Mouse (Mus musculus): ENCODE data around the gene Runx1. TPM values are rescaled to one million over a fixed set of nuclear protein-coding genes. Genes with fewer than 3 reads are reported as not detected.

Gene Runx1
- total and polyA plus RNA-seq, 2 experiments from 2014 or later = 1.3 to 2.2 TPM

GRCm38 (mm10) chr16:92724526-92724925 is 101.4 kb downstream of the Runx1 start:
- H3K27me3 ChIP-seq (ENCODE audit: insufficient read depth, low read length) = no peaks in the 10 kb centered on the region
- H3K4me3 ChIP-seq (ENCODE audit: low read length) = no peak overlapping the region
- TF ChIP-seq CTCF (IDR thresholded peaks at IDR 0.05; ENCODE audit: low read depth) = no peak
- no peak overlapping the region for H3K27ac ChIP-seq
- H3K4me2 ChIP-seq (ENCODE audit: low read depth, low read length) = no peak overlapping the region
- ATAC-seq (no peak), DNase-seq (ENCODE audit: low spot score) (no peak)
- H3K9ac ChIP-seq (replicated peaks; ENCODE audit: low read length) = no peak overlapping the region
- H3K36me3 ChIP-seq (ENCODE audit: insufficient read depth, low read length) = no peaks in the 10 kb centered on the region
- H3K9me3 ChIP-seq (ENCODE audit: low read length) = no peaks in the 10 kb centered on the region
- no peaks in the 10 kb centered on the region for H3K4me1 ChIP-seq (ENCODE audit: insufficient read depth, low read length)
- 89% methylated on average over 3 of the region's 3 CpGs for WGBS

- DNase-seq (ENCODE audit: low spot score) = peak; percentile 40
- 25% methylated on average over 10 of the region's 10 CpGs for WGBS
- TF ChIP-seq CTCF (IDR thresholded peaks at IDR 0.05; ENCODE audit: low read depth) = no peak
These were observed 105.3 kb downstream of the Runx1 start for GRCm38 (mm10) chr16:92720678-92721077.

GRCm38 (mm10) chr16:92719725-92720124 is 106.2 kb downstream of the Runx1 start:
- no peaks in the 10 kb centered on the region for H3K36me3 ChIP-seq (ENCODE audit: insufficient read depth, low read length)
- no peak overlapping the region for H3K27ac ChIP-seq
- no peak overlapping the region for H3K4me2 ChIP-seq (ENCODE audit: low read depth, low read length)
- no peaks in the 10 kb centered on the region for H3K27me3 ChIP-seq (ENCODE audit: insufficient read depth, low read length)
- ATAC-seq = no peak
- H3K4me3 ChIP-seq (ENCODE audit: low read length) = no peak overlapping the region
- WGBS = 85% methylated on average over 6 of the region's 6 CpGs
- H3K9ac ChIP-seq (replicated peaks; ENCODE audit: low read length) = no peak overlapping the region
- TF ChIP-seq CTCF (IDR thresholded peaks at IDR 0.05; ENCODE audit: low read depth) = no peak
- no peak for DNase-seq (ENCODE audit: low spot score)
- H3K9me3 ChIP-seq (ENCODE audit: low read length) = no peaks in the 10 kb centered on the region
- H3K4me1 ChIP-seq (ENCODE audit: insufficient read depth, low read length) = no peaks in the 10 kb centered on the region

More at GRCm38 (mm10) chr16:92720678-92721077, 105.3 kb downstream of the Runx1 start:
- Histone ChIP-seq H3K36me3 (ENCODE audit: insufficient read depth, low read length) (no peaks in the 10 kb centered on the region), H3K4me1 (ENCODE audit: insufficient read depth, low read length) (no peaks in the 10 kb centered on the region), H3K4me2 (ENCODE audit: low read depth, low read length) (no peak overlapping the region), H3K9me3 (ENCODE audit: low read length) (no peaks in the 10 kb centered on the region), H3K27ac (no peak overlapping the region), H3K9ac (replicated peaks; ENCODE audit: low read length) (no peak overlapping the region), H3K27me3 (ENCODE audit: insufficient read depth, low read length) (no peaks in the 10 kb centered on the region), H3K4me3 (ENCODE audit: low read length) (no peak overlapping the region)
- ATAC-seq = no peak

- TF ChIP-seq CTCF (IDR thresholded peaks at IDR 0.05; ENCODE audit: low read depth) = no peak
- H3K4me3 ChIP-seq (ENCODE audit: low read length) = no peak overlapping the region
- no peak overlapping the region for H3K27ac ChIP-seq
- H3K9ac ChIP-seq (replicated peaks; ENCODE audit: low read length) = no peak overlapping the region
- no peaks in the 10 kb centered on the region for H3K27me3 ChIP-seq (ENCODE audit: insufficient read depth, low read length)
- ATAC-seq (no peak), DNase-seq (ENCODE audit: low spot score) (no peak)
- no peaks in the 10 kb centered on the region for H3K4me1 ChIP-seq (ENCODE audit: insufficient read depth, low read length)
- no peaks in the 10 kb centered on the region for H3K36me3 ChIP-seq (ENCODE audit: insufficient read depth, low read length)
- no peak overlapping the region for H3K4me2 ChIP-seq (ENCODE audit: low read depth, low read length)
- WGBS = 42% methylated on average over 15 of the region's 15 CpGs
- no peaks in the 10 kb centered on the region for H3K9me3 ChIP-seq (ENCODE audit: low read length)
These were observed 110.1 kb downstream of the Runx1 start for GRCm38 (mm10) chr16:92715599-92716483.

GRCm38 (mm10) chr16:92710161-92710560 is 115.8 kb downstream of the Runx1 start:
- Histone ChIP-seq H3K27ac (no peak overlapping the region), H3K9me3 (ENCODE audit: low read length) (no peaks in the 10 kb centered on the region), H3K9ac (replicated peaks; ENCODE audit: low read length) (no peak overlapping the region), H3K4me3 (ENCODE audit: low read length) (no peak overlapping the region), H3K36me3 (ENCODE audit: insufficient read depth, low read length) (no peaks in the 10 kb centered on the region), H3K27me3 (ENCODE audit: insufficient read depth, low read length) (no peaks in the 10 kb centered on the region), H3K4me1 (ENCODE audit: insufficient read depth, low read length) (no peaks in the 10 kb centered on the region), H3K4me2 (ENCODE audit: low read depth, low read length) (no peak overlapping the region)
- no peak for DNase-seq (ENCODE audit: low spot score)
- no peak for TF ChIP-seq CTCF (IDR thresholded peaks at IDR 0.05; ENCODE audit: low read depth)
- no peak for ATAC-seq
- WGBS = 37% methylated on average over 1 of the region's 1 CpGs

- Histone ChIP-seq H3K4me1 (ENCODE audit: insufficient read depth, low read length) (no peaks in the 10 kb centered on the region), H3K4me3 (ENCODE audit: low read length) (no peak overlapping the region), H3K4me2 (ENCODE audit: low read depth, low read length) (no peak overlapping the region), H3K27ac (no peak overlapping the region), H3K27me3 (ENCODE audit: insufficient read depth, low read length) (no peaks in the 10 kb centered on the region), H3K36me3 (ENCODE audit: insufficient read depth, low read length) (no peaks in the 10 kb centered on the region), H3K9ac (replicated peaks; ENCODE audit: low read length) (no peak overlapping the region), H3K9me3 (ENCODE audit: low read length) (no peaks in the 10 kb centered on the region)
- ATAC-seq (no peak), DNase-seq (ENCODE audit: low spot score) (no peak)
- no peak for TF ChIP-seq CTCF (IDR thresholded peaks at IDR 0.05; ENCODE audit: low read depth)
- 72% methylated on average over 4 of the region's 4 CpGs for WGBS
These were observed 117.2 kb downstream of the Runx1 start for GRCm38 (mm10) chr16:92708718-92709117.

- H3K27me3 ChIP-seq (ENCODE audit: insufficient read depth, low read length) = no peaks in the 10 kb centered on the region
- DNase-seq (ENCODE audit: low spot score) = no peak
- no peak overlapping the region for H3K27ac ChIP-seq
- H3K4me2 ChIP-seq (ENCODE audit: low read depth, low read length) = no peak overlapping the region
- WGBS = 65% methylated on average over 4 of the region's 4 CpGs
- no peaks in the 10 kb centered on the region for H3K9me3 ChIP-seq (ENCODE audit: low read length)
- no peak for ATAC-seq
- H3K4me1 ChIP-seq (ENCODE audit: insufficient read depth, low read length) = no peaks in the 10 kb centered on the region
- no peaks in the 10 kb centered on the region for H3K36me3 ChIP-seq (ENCODE audit: insufficient read depth, low read length)
- H3K9ac ChIP-seq (replicated peaks; ENCODE audit: low read length) = no peak overlapping the region
- no peak for TF ChIP-seq CTCF (IDR thresholded peaks at IDR 0.05; ENCODE audit: low read depth)
- no peak overlapping the region for H3K4me3 ChIP-seq (ENCODE audit: low read length)
These were observed 118.2 kb downstream of the Runx1 start for GRCm38 (mm10) chr16:92707712-92708111.
